Mouse (Mus musculus) intestine, postnatal 0 days (tissue): Measurements from ENCODE around the gene Dgke. TPM values are rescaled to one million over a fixed set of nuclear protein-coding genes. Genes with fewer than 3 reads are reported as not detected.

Experiments
- ATAC-seq: fragments of 200-750 bp; cut with Nextera tagmentation; 2 replicates; pipeline ENCODE4 v1.8.0; 2017; ENCODE audit warnings: mild to moderate bottlenecking, moderate TSS enrichment, moderate library complexity
- H3K27ac ChIP-seq: fragments of 300-500 bp; sonication (generic); 2 replicates; pipeline ENCODE4 v1.5.1; 2014; ENCODE audit warnings: mild to moderate bottlenecking, low read depth, low read length, moderate library complexity
- H3K27me3 ChIP-seq: fragments of 300-500 bp; sonication (generic); replicated peaks from 2 replicates; pipeline ENCODE4 v1.6.1; 2014; ENCODE audit warnings: low read length, mixed read lengths; ENCODE audit not compliant: control insufficient read depth, insufficient read depth
- H3K36me3 ChIP-seq: fragments of 300-500 bp; sonication (generic); 2 replicates; pipeline ENCODE4 v1.6.1; 2014; ENCODE audit warnings: mild to moderate bottlenecking, moderate library complexity; ENCODE audit not compliant: control insufficient read depth, insufficient read depth
- H3K4me1 ChIP-seq: fragments of 300-500 bp; sonication (generic); replicated peaks from 2 replicates; pipeline ENCODE4 v1.6.1; 2014; ENCODE audit warnings: antibody characterized with exemption, low read length, mixed read lengths; ENCODE audit not compliant: control insufficient read depth, insufficient read depth
- H3K4me2 ChIP-seq: fragments of 300-500 bp; sonication (generic); replicated peaks from 2 replicates; pipeline ENCODE4 v1.6.1; 2014; ENCODE audit warnings: low read depth, mild to moderate bottlenecking, moderate library complexity
- H3K4me3 ChIP-seq: fragments of 300-500 bp; sonication (generic); 2 replicates; pipeline ENCODE4 v1.5.1; 2014; ENCODE audit warnings: low read depth, low read length
- H3K9ac ChIP-seq: fragments of 300-500 bp; sonication (generic); 2 replicates; pipeline ENCODE4 v1.6.1; 2014; ENCODE audit warnings: mild to moderate bottlenecking, low read depth, low read length
- H3K9me3 ChIP-seq: fragments of 300-500 bp; sonication (generic); 2 replicates; pipeline ENCODE4 v1.6.1; 2016; ENCODE audit warnings: mixed run types; ENCODE audit not compliant: control insufficient read depth
- CTCF ChIP-seq: sonication (generic); IDR thresholded peaks from 2 replicates; pipeline ENCODE4 v1.5.1; 2016; ENCODE audit warnings: low read depth, mild to moderate bottlenecking, control low read depth, antibody characterized with exemption, moderate library complexity
- WGBS: fragments of 180-500 bp; shearing (Covaris S2); extraction: QIAGEN DNeasy Blood & Tissue Kit; methylation state at CpG from one replicate; pipeline ENCODE4 v1.1.7; 2014; 5-methylcytosine and 5-hydroxymethylcytosine counted together
- polyA plus RNA-seq: library from polyadenylated mRNA; unstranded; fragments of >200 nt; fragmentation: Nextera tagmentation; extraction: Ambion mirVana; gene quantifications from 2 replicates; pipeline ENCODE4 v1.2.1, GENCODE M21; 2015

The Dgke gene
- polyA plus RNA-seq, 1 experiment from 2014 or later: 1.7 TPM

DNA sequence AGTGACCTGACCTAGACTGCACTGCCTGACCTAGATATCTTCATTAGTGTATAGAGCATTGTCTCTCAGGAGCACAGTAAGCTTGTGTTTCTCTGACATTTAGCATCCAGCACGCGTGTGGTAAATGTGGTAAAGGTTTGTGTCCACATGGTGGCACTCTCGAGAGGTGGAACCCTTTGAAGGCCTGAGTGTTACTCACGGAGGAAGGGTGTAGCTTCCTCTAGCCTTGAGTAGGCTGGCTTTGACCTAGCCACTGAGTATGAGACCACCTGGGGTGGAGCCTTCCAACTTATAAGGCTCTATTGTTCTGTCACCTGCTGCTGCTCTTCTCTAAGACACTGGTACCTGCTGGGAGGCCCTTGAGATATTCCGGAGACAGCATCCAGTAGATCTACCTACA, 73.0 kb downstream of the Dgke start:
- WGBS: 21% methylated on average over 5 of the region's 5 CpGs
- no peak overlapping the region for H3K9ac ChIP-seq
- peak; percentile 32; the same call in 1 of the 2 replicates for ATAC-seq

GRCm38 (mm10) chr11:88993186-88993585, 73.5 kb downstream of the Dgke start:
- no peaks in the 10 kb centered on the region for H3K36me3 ChIP-seq
- H3K9ac ChIP-seq: no peak overlapping the region
- H3K9me3 ChIP-seq: no peaks in the 10 kb centered on the region
- no peak overlapping the region for H3K4me3 ChIP-seq
- H3K4me2 ChIP-seq: no peak overlapping the region
- H3K27ac ChIP-seq: no peak overlapping the region
- TF ChIP-seq CTCF: no peak
- H3K27me3 ChIP-seq: no peaks in the 10 kb centered on the region
- no peak for ATAC-seq
- WGBS: 53% methylated on average over 7 of the region's 7 CpGs
- H3K4me1 ChIP-seq: no peaks in the 10 kb centered on the region

More for the DNA sequence above, 73.0 kb downstream of the Dgke start:
- Histone ChIP-seq H3K36me3 (no peaks in the 10 kb centered on the region), H3K4me2 (no peak overlapping the region), H3K9me3 (no peaks in the 10 kb centered on the region), H3K27ac (no peak overlapping the region), H3K4me3 (no peak overlapping the region), H3K4me1 (no peaks in the 10 kb centered on the region), H3K27me3 (no peaks in the 10 kb centered on the region)
- peak; percentile 90 for TF ChIP-seq CTCF

GRCm38 (mm10) chr11:88989530-88989929, 77.1 kb downstream of the Dgke start:
- H3K4me1 ChIP-seq: no peaks in the 10 kb centered on the region
- H3K4me2 ChIP-seq: no peak overlapping the region
- H3K36me3 ChIP-seq: peaks cover 15% of the 10 kb centered on the region; the same call in 1 of the 2 replicates
- H3K9ac ChIP-seq: no peak overlapping the region
- no peaks in the 10 kb centered on the region for H3K9me3 ChIP-seq
- 53% methylated on average over 5 of the region's 5 CpGs for WGBS
- ATAC-seq: peak; percentile 55; the same call in 1 of the 2 replicates
- H3K4me3 ChIP-seq: no peak overlapping the region
- TF ChIP-seq CTCF: peak; percentile 75
- H3K27ac ChIP-seq: no peak overlapping the region
- H3K27me3 ChIP-seq: no peaks in the 10 kb centered on the region

GRCm38 (mm10) chr11:88988956-88989355, 77.7 kb downstream of the Dgke start:
- Histone ChIP-seq H3K9ac (no peak overlapping the region), H3K27me3 (no peaks in the 10 kb centered on the region), H3K9me3 (no peaks in the 10 kb centered on the region), H3K36me3 (peaks cover 18% of the 10 kb centered on the region; the same call in 1 of the 2 replicates), H3K27ac (no peak overlapping the region), H3K4me1 (no peaks in the 10 kb centered on the region), H3K4me3 (no peak overlapping the region), H3K4me2 (no peak overlapping the region)
- ATAC-seq: no peak
- TF ChIP-seq CTCF: no peak
- 76% methylated on average over 5 of the region's 5 CpGs for WGBS

GRCm38 (mm10) chr11:88986616-88987015, 80.0 kb downstream of the Dgke start:
- Histone ChIP-seq H3K4me1 (no peaks in the 10 kb centered on the region), H3K27me3 (no peaks in the 10 kb centered on the region), H3K9ac (no peak overlapping the region), H3K4me2 (no peak overlapping the region), H3K27ac (no peak overlapping the region), H3K9me3 (no peaks in the 10 kb centered on the region), H3K36me3 (peaks cover 29% of the 10 kb centered on the region; the same call in 1 of the 2 replicates), H3K4me3 (no peak overlapping the region)
- TF ChIP-seq CTCF: peak; percentile 24; the same call in 1 of the 2 replicates
- ATAC-seq: no peak
- 88% methylated on average over 10 of the region's 10 CpGs for WGBS

Other genes with a start within 250 kb of the Dgke start
- gene Akap1, start 202.3 kb downstream of the Dgke start, polyA plus RNA-seq: 12.3 and 12.4 TPM in 2 replicates
- 191 and 210 TPM in 2 replicates for gene Scpep1, start 111.4 kb downstream of the Dgke start, polyA plus RNA-seq
- gene Elobl, start 99.9 kb downstream of the Dgke start, polyA plus RNA-seq: not detected in 2 replicates
- 4.1 and 4.6 TPM in 2 replicates for gene Coil, start 96.6 kb downstream of the Dgke start, polyA plus RNA-seq
- 24.2 and 26.2 TPM in 2 replicates for gene Trim25, start 67.5 kb downstream of the Dgke start, polyA plus RNA-seq
- 0.93 and 1.7 TPM in 2 replicates for gene Gm525, start 7.0 kb upstream of the Dgke start, polyA plus RNA-seq
- 2.9 and 3.1 TPM in 2 replicates for gene Nog, start 235.5 kb upstream of the Dgke start, polyA plus RNA-seq